Mouse (Mus musculus) heart, embryonic 13.5 days (tissue): ENCODE measurements around the gene 9130023H24Rik. TPM values are rescaled to one million over a fixed set of nuclear protein-coding genes. Genes with fewer than 3 reads are reported as not detected.

ENCODE experiments used
- polyA plus RNA-seq: library from polyadenylated mRNA; unstranded; fragments of >200 nt; fragmentation: Nextera tagmentation; extraction: Ambion mirVana; gene quantifications from 2 replicates; pipeline ENCODE4 v1.2.1, GENCODE M21; 2015

The 9130023H24Rik gene
- polyA plus RNA-seq, 1 experiment from 2014 or later, result 5.8 TPM

Other genes starting within 250 kb of the 9130023H24Rik start
- gene Pycard, start 244.2 kb downstream of the 9130023H24Rik start, polyA plus RNA-seq, result 39.1 and 42.6 TPM in 2 replicates
- gene Trim72, start 234.1 kb downstream of the 9130023H24Rik start, polyA plus RNA-seq, result 0.76 and 1.0 TPM in 2 replicates
- gene Itgam, start 175.4 kb downstream of the 9130023H24Rik start, polyA plus RNA-seq, result 0.31 and 0.51 TPM in 2 replicates
- gene Gm49368, start 175.3 kb downstream of the 9130023H24Rik start, polyA plus RNA-seq, result not detected in 2 replicates
- gene Itgax, start 108.5 kb downstream of the 9130023H24Rik start, polyA plus RNA-seq, result 0.11 and 0.15 TPM in 2 replicates
- 0.25 TPM in 1 of 2 replicates, not detected in the other for gene Itgad, start 83.7 kb downstream of the 9130023H24Rik start, polyA plus RNA-seq
- 617 and 701 TPM in 2 replicates for gene Cox6a2, start 31.6 kb downstream of the 9130023H24Rik start, polyA plus RNA-seq
- 12.8 and 13.1 TPM in 2 replicates for gene Armc5, start 689 bp downstream of the 9130023H24Rik start, polyA plus RNA-seq
- 165 and 177 TPM in 2 replicates for gene Tgfb1i1, start 8.8 kb upstream of the 9130023H24Rik start, polyA plus RNA-seq
- not detected in 2 replicates for gene Slc5a2, start 27.6 kb upstream of the 9130023H24Rik start, polyA plus RNA-seq
- 16.6 and 17.3 TPM in 2 replicates for gene BC017158, start 60.1 kb upstream of the 9130023H24Rik start, polyA plus RNA-seq
- gene Rgs10, start 180.7 kb upstream of the 9130023H24Rik start, polyA plus RNA-seq, result 12.3 and 13.0 TPM in 2 replicates
- 16.4 and 17.9 TPM in 2 replicates for gene Tial1, start 223.7 kb upstream of the 9130023H24Rik start, polyA plus RNA-seq